Mouse (Mus musculus) CD4-positive helper T cell, adult 2 months (primary cell): ENCODE results near the gene Vps16.

ENCODE experiments used
- DNase-seq: peaks from one replicate; pipeline ENCODE4 v3.0.0-alpha.2; 2012; ENCODE audit warnings: low read depth, missing footprints, low spot score

The Vps16 gene

GRCm38 (mm10) chr2:130424126-130424853 is at the start of gene Vps16, which contains the start of gene Pced1a:
Vps16 (plus strand) TSS chr2:130424339.
Pced1a (minus strand) TSS chr2:130424701.
- DNase-seq: peak; percentile 94

- DNase-seq: no peak
Measured at GRCm38 (mm10) chr2:130374951-130375350, 49.2 kb upstream of the Vps16 start.

GRCm38 (mm10) chr2:130383205-130383604 is 40.9 kb upstream of the Vps16 start:
- no peak for DNase-seq

GRCm38 (mm10) chr2:130383895-130384294 is 40.2 kb upstream of the Vps16 start:
- DNase-seq: no peak

- no peak for DNase-seq
Measured at GRCm38 (mm10) chr2:130386212-130386611, 37.9 kb upstream of the Vps16 start.

- DNase-seq: no peak
Measured at GRCm38 (mm10) chr2:130388796-130389195, 35.3 kb upstream of the Vps16 start.

- no peak for DNase-seq
Measured at GRCm38 (mm10) chr2:130390993-130391625, 33.0 kb upstream of the Vps16 start.

GRCm38 (mm10) chr2:130392836-130393235 is 31.3 kb upstream of the Vps16 start:
- DNase-seq: no peak

- no peak for DNase-seq
Measured at GRCm38 (mm10) chr2:130395696-130396095, 28.4 kb upstream of the Vps16 start.

GRCm38 (mm10) chr2:130397186-130397985 is 26.8 kb upstream of the Vps16 start, which contains the start of gene Cpxm1:
Cpxm1 (minus strand) TSS chr2:130397574.
- no peak for DNase-seq

GRCm38 (mm10) chr2:130398091-130398490 is 26.0 kb upstream of the Vps16 start:
- DNase-seq: no peak

GRCm38 (mm10) chr2:130400046-130400445 is 24.1 kb upstream of the Vps16 start:
- DNase-seq: no peak

- DNase-seq: no peak
Measured at GRCm38 (mm10) chr2:130401891-130402290, 22.2 kb upstream of the Vps16 start.

GRCm38 (mm10) chr2:130404939-130405338 is 19.2 kb upstream of the Vps16 start, which contains the start of the genes Gm28372 and 1700020A23Rik:
Gm28372 (plus strand) TSS chr2:130405239.
1700020A23Rik (plus strand) TSS chr2:130405259.
- no peak for DNase-seq

GRCm38 (mm10) chr2:130406178-130406577 is 18.0 kb upstream of the Vps16 start, which contains the start of gene Tmem239:
Tmem239 (plus strand) TSS chr2:130406478.
- DNase-seq: no peak

GRCm38 (mm10) chr2:130408194-130408593 is 15.9 kb upstream of the Vps16 start:
- no peak for DNase-seq

GRCm38 (mm10) chr2:130411558-130412495 is 12.3 kb upstream of the Vps16 start:
- peak; percentile 54 for DNase-seq

- DNase-seq: no peak
Measured at GRCm38 (mm10) chr2:130412775-130413174, 11.4 kb upstream of the Vps16 start.

- no peak for DNase-seq
Measured at GRCm38 (mm10) chr2:130414094-130414856, 9.9 kb upstream of the Vps16 start.
